19 mouse cellular contexts compared by ENCODE assay signal in genomic region chr12:100469503-100470293, GRCm38 (mm10). TPM values are rescaled to one million over a fixed set of nuclear protein-coding genes. Genes with fewer than 3 reads are reported as not detected.
DNase-seq lines count a peak whose midpoint lies in the region; ATAC-seq lines count a peak whose summit lies in the region.
"Had no signal": no experiment of that assay in that cellular context is flagged by ENCODE, and none has a peak within 500 bp of the region (broad histone marks: within the 10 kb centered on the region; RNA-seq: fewer than 3 reads in every experiment).

No protein-coding gene starts in this region.

- DNase-seq in frontal cortex, postnatal 14 days (ENCODE audit: low spot score in 2 of 2): no peak
- DNase-seq in heart, postnatal 10 days: no peak
- DNase-seq in right cerebral cortex, adult 18-20 months: peak; percentile 53
- DNase-seq in right cerebral cortex, postnatal 25 days: no peak
- DNase-seq in embryonic facial prominence, embryonic 10.5 days (ENCODE audit: low spot score): no peak
- DNase-seq in urinary bladder, postnatal 25 days (ENCODE audit: low spot score): no peak
- DNase-seq: adrenal gland, adult 2 months; adrenal gland, postnatal 25 days; cerebellum, adult 11 months; cerebellum, adult 8-10 months; cerebellum, postnatal 25 days; gastrocnemius, postnatal 25 days had no signal

- H3K4me2 ChIP-seq in heart, embryonic 16.5 days (ENCODE audit: low read depth, low read length): no peak overlapping the region
- H3K4me2 ChIP-seq: heart, embryonic 12.5 days; hindbrain, embryonic 15.5 days had no signal

- peak; percentile 63 for ATAC-seq in frontal cortex, adult (ENCODE audit: low TSS enrichment)
- no peak for ATAC-seq in heart, embryonic 16.5 days (replicated peaks; ENCODE audit: extremely low read depth, insufficient read depth, low FRiP score)
- ATAC-seq: forebrain, embryonic 14.5 days; intestine, embryonic 16.5 days; Patski had no signal

- no peak overlapping the region for H3K9ac ChIP-seq in heart, embryonic 16.5 days (ENCODE audit: low read length)
- H3K9ac ChIP-seq: heart, embryonic 12.5 days; hindbrain, embryonic 15.5 days had no signal

- H3K9me3 ChIP-seq in heart, embryonic 16.5 days (replicated peaks; ENCODE audit: control insufficient read depth, low read length): no peaks in the 10 kb centered on the region
- H3K9me3 ChIP-seq in embryonic facial prominence, embryonic 10.5 days: no peaks in the 10 kb centered on the region
- H3K9me3 ChIP-seq: heart, embryonic 12.5 days; hindbrain, embryonic 15.5 days had no signal

- intact Hi-C loops in heart, postnatal 10 days (cut with DNase I): loop anchor here (5.0 kb wide), 1 partner anchor 32 kb away; no protein-coding TSS in a partner anchor

- no peak overlapping the region for H3K4me3 ChIP-seq in heart, embryonic 16.5 days (ENCODE audit: low read length)
- H3K4me3 ChIP-seq in embryonic facial prominence, embryonic 10.5 days: no peak overlapping the region
- H3K4me3 ChIP-seq: heart, embryonic 12.5 days; hindbrain, embryonic 15.5 days had no signal

- peak overlapping the region; percentile 52; the same call in 1 of the 2 replicates for H3K27ac ChIP-seq in heart, embryonic 16.5 days (ENCODE audit: low read length)
- H3K27ac ChIP-seq in embryonic facial prominence, embryonic 10.5 days (replicated peaks): peak overlapping the region; percentile 24; the same call in 1 of the 2 replicates
- H3K27ac ChIP-seq: hindbrain, embryonic 15.5 days had no signal

- H3K27me3 ChIP-seq in heart, embryonic 16.5 days (ENCODE audit: control insufficient read depth, insufficient read depth, low read length): no peaks in the 10 kb centered on the region
- H3K27me3 ChIP-seq in embryonic facial prominence, embryonic 10.5 days (replicated peaks; ENCODE audit: low read depth, poor library complexity, severe bottlenecking): no peaks in the 10 kb centered on the region
- H3K27me3 ChIP-seq: heart, embryonic 12.5 days; hindbrain, embryonic 15.5 days; Patski had no signal

- 0 out of 2 replicates have a peak, but pooled peaks cover 4% of the 10 kb centered on the region for H3K4me1 ChIP-seq in heart, embryonic 16.5 days (ENCODE audit: control insufficient read depth, insufficient read depth, low read length)
- peaks cover 31% of the 10 kb centered on the region for H3K4me1 ChIP-seq in embryonic facial prominence, embryonic 10.5 days
- H3K4me1 ChIP-seq: hindbrain, embryonic 15.5 days had no signal

- WGBS in heart, embryonic 16.5 days: 70% methylated on average over 7 of the region's 7 CpGs
- 84% methylated on average over 7 of the region's 7 CpGs for WGBS in embryonic facial prominence, embryonic 10.5 days

- peaks cover 6% of the 10 kb centered on the region for H3K36me3 ChIP-seq in heart, embryonic 16.5 days (ENCODE audit: control insufficient read depth, insufficient read depth)
- H3K36me3 ChIP-seq in embryonic facial prominence, embryonic 10.5 days (replicated peaks): peaks cover 20% of the 10 kb centered on the region

RNA-seq across cellular contexts. Expression of gene Ttc7b, which starts 50.9 kb away (rescaled TPM):
- polyA plus RNA-seq in heart, embryonic 16.5 days (2015; fragmentation: Nextera tagmentation; extraction: Ambion mirVana): 6.7 and 7.3 TPM in 2 replicates
- total RNA-seq in heart, postnatal 10 days (2021): 10 to 100 TPM; 70.5 to 78.3 TPM
- 4.2 and 4.6 TPM in 2 replicates for polyA plus RNA-seq in embryonic facial prominence, embryonic 10.5 days (2016; fragmentation: Nextera tagmentation; extraction: Ambion mirVana)
